Mouse (Mus musculus) c-Kit-positive CD71-positive TER-119-negative erythroid progenitor cells, embryonic 14.5 days (primary cell): ENCODE measurements around the gene Arhgap9.
A peak's percentile ranks its signal among the peaks of the same experiment; 100 is the strongest.

Experiments
- DNase-seq: peaks from one replicate; pipeline ENCODE4 v3.0.0-alpha.2; 2013; ENCODE audit warnings: low read depth

The Arhgap9 gene

GRCm38 (mm10) chr10:127322669-127323068, 905 bp downstream of the Arhgap9 start:
- no peak for DNase-seq

- DNase-seq, result no peak
Observed at GRCm38 (mm10) chr10:127323131-127323855, 1.5 kb downstream of the Arhgap9 start.

GRCm38 (mm10) chr10:127324495-127324894, 2.7 kb downstream of the Arhgap9 start:
- DNase-seq, result peak; percentile 84

GRCm38 (mm10) chr10:127325454-127326016, 3.8 kb downstream of the Arhgap9 start:
- DNase-seq, result no peak

GRCm38 (mm10) chr10:127326017-127326801, 4.4 kb downstream of the Arhgap9 start:
- no peak for DNase-seq

- DNase-seq, result no peak
Observed at GRCm38 (mm10) chr10:127326828-127327227, 5.1 kb downstream of the Arhgap9 start.

- no peak for DNase-seq
Observed at GRCm38 (mm10) chr10:127327461-127328145, 5.8 kb downstream of the Arhgap9 start.

GRCm38 (mm10) chr10:127330212-127330611, 8.4 kb downstream of the Arhgap9 start:
- DNase-seq, result no peak

GRCm38 (mm10) chr10:127332211-127332874, 10.6 kb downstream of the Arhgap9 start:
- no peak for DNase-seq

- DNase-seq, result no peak
Observed at GRCm38 (mm10) chr10:127333152-127333551, 11.4 kb downstream of the Arhgap9 start.

GRCm38 (mm10) chr10:127335271-127335670, 13.5 kb downstream of the Arhgap9 start:
- DNase-seq, result no peak

- no peak for DNase-seq
Observed at GRCm38 (mm10) chr10:127336952-127337351, 15.2 kb downstream of the Arhgap9 start.

- DNase-seq, result no peak
Observed at GRCm38 (mm10) chr10:127337536-127338099, 15.9 kb downstream of the Arhgap9 start.

GRCm38 (mm10) chr10:127338930-127339682, 17.3 kb downstream of the Arhgap9 start:
- DNase-seq, result peak; percentile 87

- no peak for DNase-seq
Observed at GRCm38 (mm10) chr10:127339683-127340576, 18.2 kb downstream of the Arhgap9 start.

- no peak for DNase-seq
Observed at GRCm38 (mm10) chr10:127340577-127341359, 19.0 kb downstream of the Arhgap9 start.

GRCm38 (mm10) chr10:127341360-127341690, 19.6 kb downstream of the Arhgap9 start:
- no peak for DNase-seq

GRCm38 (mm10) chr10:127341891-127342639, 20.3 kb downstream of the Arhgap9 start, which contains the start of gene Gli1:
Gene Gli1 (minus strand): TSS chr10:127341974.
- peak; percentile 84 for DNase-seq
